ENCODE assay signal across 16 mouse cellular contexts in genomic region chr3:28652574-28652973, GRCm38 (mm10). TPM values are rescaled to one million over a fixed set of nuclear protein-coding genes. Genes with fewer than 3 reads are reported as not detected.
"Had no signal": no experiment of that assay in that cellular context is flagged by ENCODE, and none has a peak within 500 bp of the region (broad histone marks: within the 10 kb centered on the region; RNA-seq: fewer than 3 reads in every experiment).

No protein-coding gene starts in this region.

- H3K27me3 ChIP-seq: midbrain, embryonic 12.5 days; stomach, embryonic 15.5 days had no signal

- H3K9ac ChIP-seq: lung, embryonic 14.5 days; midbrain, embryonic 12.5 days; stomach, embryonic 15.5 days had no signal

- H3K27ac ChIP-seq: midbrain, embryonic 10.5 days; midbrain, embryonic 12.5 days; stomach, embryonic 15.5 days; stomach, postnatal 0 days had no signal

- H3K9me3 ChIP-seq: midbrain, embryonic 10.5 days; midbrain, embryonic 12.5 days; stomach, embryonic 15.5 days had no signal

- H3K4me2 ChIP-seq: lung, embryonic 14.5 days; midbrain, embryonic 12.5 days; stomach, embryonic 15.5 days had no signal

- H3K36me3 ChIP-seq: midbrain, embryonic 10.5 days; stomach, embryonic 15.5 days had no signal

- H3K4me1 ChIP-seq: midbrain, embryonic 10.5 days; midbrain, embryonic 12.5 days; stomach, embryonic 15.5 days had no signal

- H3K4me3 ChIP-seq: midbrain, embryonic 10.5 days; midbrain, embryonic 12.5 days; myocyte; stomach, embryonic 15.5 days had no signal

- DNase-seq: lung, adult 18-20 months; lung, embryonic 14.5 days; lung, postnatal 10 days; lung, postnatal 4 days; midbrain, embryonic 14.5 days; right cerebral cortex, postnatal 14 days; thymus, adult 2 months; thymus, postnatal 36 days had no signal

- ATAC-seq: midbrain, embryonic 16.5 days had no signal

RNA-seq across cellular contexts. Expression of gene Slc2a2, which starts 45.1 kb away (rescaled TPM):
- total RNA-seq: megakaryocyte, adult 5-6 weeks had no signal
- polyA plus RNA-seq: midbrain, embryonic 10.5 days; midbrain, embryonic 14.5 days; myocyte; neural tube, embryonic 11.5 days had no signal
